Mouse (Mus musculus) ES-E14 (cell line): ENCODE measurements at regions not wholly inside any gene's neighbourhood (a gene's known extent, or its start where the extent isn't known, plus 50 kb on each side); places are given as distances from the start of the nearest gene placed in this dataset.

ENCODE experiments used
- DNase-seq: peaks from one replicate; pipeline ENCODE4 v3.0.0-alpha.2; 2013; ENCODE audit warnings: low read depth, low spot score
- H3K27ac ChIP-seq: 2 replicates; pipeline ENCODE4 v1.5.1; 2012; ENCODE audit warnings: low read depth, mild to moderate bottlenecking, low read length, moderate library complexity, mixed read lengths; ENCODE audit not compliant: poor library complexity, insufficient read depth, severe bottlenecking
- H3K36me3 ChIP-seq: 2 replicates; pipeline ENCODE4 v1.6.1; 2012; ENCODE audit warnings: mild to moderate bottlenecking, low read length, moderate library complexity, mixed read lengths; ENCODE audit not compliant: control insufficient read depth, poor library complexity, insufficient read depth, severe bottlenecking
- H3K4me1 ChIP-seq, 2 experiments: fragments of 150-350 bp in 1 of 2; sonication (generic) in 1 of 2; 2 replicates each; pipeline ENCODE4 v1.6.1; 2012; ENCODE audit warnings: low read length in 2 of 2, mild to moderate bottlenecking in 1 of 2, mixed read lengths in 1 of 2; ENCODE audit not compliant: control insufficient read depth in 2 of 2, insufficient read depth in 2 of 2, poor library complexity in 1 of 2
- H3K4me3 ChIP-seq, 2 experiments: fragments of 150-350 bp in 1 of 2; sonication (generic) in 1 of 2; 2 replicates each; pipeline ENCODE4 v1.5.1; 2012; ENCODE audit warnings: low read length in 2 of 2, low read depth in 1 of 2, mild to moderate bottlenecking in 1 of 2, mixed read lengths in 1 of 2; ENCODE audit not compliant: insufficient read depth in 1 of 2, poor library complexity in 1 of 2, severe bottlenecking in 1 of 2
- H3K9ac ChIP-seq: 2 replicates; pipeline ENCODE4 v1.6.1; 2012; ENCODE audit warnings: low read depth, mild to moderate bottlenecking, low read length, mixed read lengths; ENCODE audit not compliant: poor library complexity, insufficient read depth, severe bottlenecking
- H3K9me3 ChIP-seq: fragments of 150-350 bp; sonication (generic); 2 replicates; pipeline ENCODE4 v1.6.1; 2012; ENCODE audit warnings: low read depth, mild to moderate bottlenecking, low read length; ENCODE audit not compliant: control insufficient read depth, insufficient read depth
- CHD2 ChIP-seq: IDR thresholded peaks from 2 replicates; pipeline ENCODE4 v1.6.1; 2014; ENCODE audit warnings: mild to moderate bottlenecking, low read depth, low read length, inconsistent platforms
- HCFC1 ChIP-seq: IDR thresholded peaks from 2 replicates; pipeline ENCODE4 v1.6.1; 2012; ENCODE audit warnings: low read length, inconsistent platforms, borderline replicate concordance; ENCODE audit not compliant: insufficient read depth
- MAFK ChIP-seq: IDR thresholded peaks from 2 replicates; pipeline ENCODE4 v1.6.1; 2014; ENCODE audit warnings: mild to moderate bottlenecking, low read depth, low read length, inconsistent platforms; ENCODE audit not compliant: insufficient read depth
- ZC3H11A ChIP-seq: IDR thresholded peaks from 2 replicates; pipeline ENCODE4 v1.6.1; 2012; ENCODE audit warnings: low read depth, mild to moderate bottlenecking, inconsistent platforms, low read length, borderline replicate concordance
- ZNF384 ChIP-seq: IDR thresholded peaks from 2 replicates; pipeline ENCODE4 v1.6.1; 2012; ENCODE audit warnings: low read depth, low read length, inconsistent platforms
- in situ Hi-C, 2 experiments: fragments of 600-800 bp; cut with MboI; formaldehyde crosslinking; loops; one replicate each; pipeline ENCODE4 v1.15.1; 2025; ENCODE audit warnings: low sequenced_read_pairs in 2 of 2, inconsistent platforms in 1 of 2; ENCODE audit not compliant: unreplicated experiment in 2 of 2

DNA sequence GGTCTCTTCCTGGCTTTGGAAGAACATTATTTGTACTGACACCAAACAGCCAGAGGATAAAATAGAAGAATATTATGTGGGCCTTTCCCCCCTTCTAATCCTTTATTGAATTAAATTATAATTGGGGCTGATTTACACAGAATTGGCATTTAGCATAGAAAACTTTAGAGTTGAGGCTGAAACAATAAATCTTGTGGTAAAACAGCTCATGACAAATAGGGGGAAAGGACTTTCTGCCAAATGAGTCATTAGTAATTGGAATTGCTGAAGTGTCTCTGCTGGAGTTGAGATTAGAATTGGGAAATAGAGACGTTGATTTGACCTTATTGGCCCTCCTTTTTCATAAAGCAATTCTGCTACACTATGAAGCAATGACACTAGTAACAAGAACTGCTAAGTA, 410.5 kb upstream of the Zwint start:
- Histone ChIP-seq H3K4me3 (no peak overlapping the region), H3K9me3 (no peaks in the 10 kb centered on the region), H3K36me3 (no peaks in the 10 kb centered on the region), H3K9ac (no peak overlapping the region), H3K27ac (no peak overlapping the region), H3K4me1 (no peaks in the 10 kb centered on the region)
- in situ Hi-C loops: no loop called here
- TF ChIP-seq ZNF384 (no peak), CHD2 (no peak), MAFK (no peak), HCFC1 (no peak), ZC3H11A (no peak)
- DNase-seq: no peak
